Mouse (Mus musculus) urinary bladder, postnatal 25 days (tissue): Measurements from ENCODE around the gene Btbd11.
"Not testable (repeated sequence)": the region's sequence is repeated elsewhere in the genome, so short reads cannot be mapped to it uniquely, and the experiment has no call there.

Source experiments
- DNase-seq: peaks from one replicate; pipeline ENCODE4 v3.0.0; 2022; ENCODE audit warnings: low spot score

Btbd11 gene

GRCm38 (mm10) chr10:85678635-85679034, 292.0 kb downstream of the Btbd11 start:
- peak; percentile 16 for DNase-seq

DNA sequence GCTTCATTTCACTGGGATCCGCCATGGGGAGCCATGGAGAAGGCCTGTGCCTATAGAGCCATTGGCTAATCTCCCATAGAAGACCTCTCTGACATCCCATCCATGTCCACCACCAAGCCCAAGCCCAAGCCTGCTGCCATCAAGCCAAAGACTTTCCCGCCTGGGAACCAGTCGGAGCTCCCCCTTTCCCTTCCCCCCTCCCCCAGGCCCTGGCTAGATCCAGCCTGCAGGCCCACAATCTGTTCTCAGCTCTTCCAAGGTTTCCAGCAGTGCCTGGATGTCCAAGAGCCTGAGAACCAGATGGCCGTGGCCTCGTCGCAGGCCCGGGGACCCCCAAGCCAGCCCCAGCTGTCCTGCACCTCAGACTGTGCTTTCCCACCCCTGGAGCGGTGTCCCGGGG, 295.8 kb downstream of the Btbd11 start:
- no peak for DNase-seq

- DNase-seq = not testable (repeated sequence)
Observed at GRCm38 (mm10) chr10:85694429-85694828, 307.8 kb downstream of the Btbd11 start.

- DNase-seq = no peak
Observed at GRCm38 (mm10) chr10:85699721-85700120, 313.1 kb downstream of the Btbd11 start.

DNA sequence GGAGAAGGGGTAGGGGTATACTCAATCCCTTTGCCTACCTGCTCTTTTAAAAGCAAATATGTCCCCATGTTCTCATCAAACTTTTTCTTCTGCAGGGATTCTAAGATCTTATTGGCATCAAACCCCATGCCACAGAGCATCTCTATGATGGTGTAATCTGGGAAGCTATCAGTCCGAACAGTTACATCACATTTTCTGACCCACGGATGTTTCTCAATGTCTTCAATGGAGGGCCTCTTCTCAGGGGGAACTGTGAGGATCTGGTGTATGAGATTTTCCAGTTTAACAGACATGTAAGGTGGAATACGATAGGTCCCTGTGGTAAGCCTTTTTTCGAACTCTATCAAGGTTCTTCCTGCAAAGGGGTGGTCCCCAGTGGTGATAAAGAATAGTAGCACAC, 323.2 kb downstream of the Btbd11 start:
- not testable (repeated sequence) for DNase-seq
